Mouse (Mus musculus) adrenal gland, postnatal 36 days (tissue): ENCODE measurements around the gene Cox5a. TPM values are rescaled to one million over a fixed set of nuclear protein-coding genes. Genes with fewer than 3 reads are reported as not detected.

Source experiments
- DNase-seq, 2 experiments: peaks; one replicate each; pipeline ENCODE4 v3.0.0; 2021; ENCODE audit warnings: mixed read lengths in 1 of 2
- total RNA-seq, 2 experiments: library from RNA; stranded (reverse); gene quantifications; 2 replicates each; pipeline ENCODE4 v1.2.3; 2021

Cox5a gene
- total RNA-seq, 2 experiments from 2014 or later: 547 to 578 TPM

DNA sequence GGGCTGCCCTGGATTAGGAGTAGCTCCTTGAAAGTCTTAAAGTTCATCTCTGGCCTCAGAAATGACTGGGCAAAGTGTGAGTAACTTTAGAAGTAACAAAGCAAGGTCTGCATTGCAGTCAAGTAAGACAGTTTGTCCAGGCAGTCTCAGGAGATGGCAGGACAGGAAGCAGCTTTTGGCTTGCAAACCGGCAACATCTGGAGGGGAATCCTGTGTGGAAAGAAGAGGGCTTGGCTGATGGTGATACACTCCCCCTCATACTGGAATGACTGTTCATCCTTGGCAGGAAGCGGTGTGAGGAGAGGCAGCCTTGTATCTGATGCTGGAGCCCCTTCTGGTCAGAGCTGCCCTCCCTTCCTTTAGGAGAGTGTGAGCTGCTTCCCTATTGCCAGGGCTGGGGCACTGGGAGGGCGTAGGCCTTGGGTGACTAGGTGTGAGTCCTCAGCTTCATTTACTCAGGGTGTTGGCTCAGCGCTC is 41.9 kb downstream of the Cox5a start:
- DNase-seq: no peak

DNA sequence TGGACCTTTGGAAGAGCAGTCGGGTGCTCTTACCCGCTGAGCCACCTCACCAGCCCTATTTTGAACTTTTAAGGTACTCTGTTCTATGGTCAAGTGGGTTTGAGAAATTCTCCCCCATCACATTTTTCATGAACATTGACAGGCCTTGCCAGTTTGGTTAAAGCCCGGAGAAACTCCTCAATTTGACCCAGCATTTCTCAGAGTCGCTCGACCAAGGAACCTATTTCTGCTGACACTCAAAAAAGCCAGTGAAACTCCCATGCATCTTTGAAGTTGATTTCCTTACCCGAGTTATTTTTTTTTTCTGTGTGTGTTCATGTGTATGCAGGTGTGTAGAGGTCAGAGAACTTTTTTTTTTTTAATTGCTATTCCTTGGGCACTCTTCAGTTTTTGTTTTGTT is 43.5 kb downstream of the Cox5a start:
- DNase-seq: no peak

- no peak for DNase-seq
These were observed 44.7 kb downstream of the Cox5a start for GRCm38 (mm10) chr9:57565741-57566221.

GRCm38 (mm10) chr9:57566846-57567245 is 45.8 kb downstream of the Cox5a start:
- no peak for DNase-seq

GRCm38 (mm10) chr9:57568500-57568899 is 47.4 kb downstream of the Cox5a start:
- no peak for DNase-seq

- DNase-seq: no peak
These were observed 53.3 kb downstream of the Cox5a start for GRCm38 (mm10) chr9:57574397-57574796.

- no peak for DNase-seq
These were observed 54.5 kb downstream of the Cox5a start for GRCm38 (mm10) chr9:57575577-57575976.

DNA sequence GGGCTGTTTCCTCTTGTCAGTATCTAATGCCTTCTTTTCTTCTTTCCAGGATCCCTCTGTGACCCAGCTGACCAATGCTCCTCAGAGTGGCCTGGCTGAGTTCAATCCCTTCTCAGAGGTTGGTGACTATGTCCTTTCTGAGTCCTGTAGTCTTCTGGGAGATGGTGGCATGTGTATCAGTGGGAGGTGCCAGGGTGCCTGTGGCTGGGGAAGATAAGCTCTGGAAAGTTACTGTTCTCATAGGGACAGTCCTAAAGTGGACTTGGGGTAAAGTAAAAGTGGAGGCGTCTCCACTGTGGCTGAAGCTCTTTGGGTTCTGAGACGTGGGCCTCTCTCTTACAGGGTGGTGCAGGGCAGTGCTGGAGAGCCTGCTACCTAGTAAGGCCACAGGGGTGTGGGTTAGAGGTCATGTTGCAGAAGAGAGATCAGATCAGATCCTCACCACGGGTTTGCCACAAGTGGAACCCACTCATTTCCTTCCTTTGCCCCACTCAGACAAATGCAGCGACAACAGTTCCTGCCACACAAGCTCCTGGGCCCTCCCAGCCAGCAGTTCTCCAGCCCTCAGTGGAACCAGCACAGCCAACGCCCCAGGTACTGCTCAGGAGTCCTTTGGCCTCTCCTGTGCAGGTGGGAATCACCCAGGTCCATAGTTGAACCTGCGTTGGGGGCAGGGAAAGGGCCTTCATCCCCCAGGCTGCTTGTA is 56.2 kb downstream of the Cox5a start:
- DNase-seq: no peak

Other genes starting within 250 kb of the Cox5a start
- gene Ppcdc, start 81.2 kb upstream of the Cox5a start, total RNA-seq: 10 to 100 TPM; 14.0 to 19.4 TPM
- gene Scamp5, start 53.2 kb upstream of the Cox5a start, total RNA-seq: 10 to 100 TPM in 1 of 2 experiments, 1 to 10 TPM in 1; 8.4 to 12.3 TPM
- 1 to 10 TPM; 1.4 to 4.0 TPM for gene Rpp25, start 17.2 kb upstream of the Cox5a start, total RNA-seq
- gene Fam219b, start 16.3 kb downstream of the Cox5a start, total RNA-seq: 10 to 100 TPM; 25.2 to 26.3 TPM
- 10 to 100 TPM; 37.0 to 39.6 TPM for gene Mpi, start 31.5 kb downstream of the Cox5a start, total RNA-seq
- gene Scamp2, start 39.7 kb downstream of the Cox5a start, total RNA-seq: 10 to 100 TPM; 56.4 to 56.9 TPM
- gene Ulk3, start 68.2 kb downstream of the Cox5a start, total RNA-seq: 10 to 100 TPM; 12.6 to 14.3 TPM
- gene Cplx3, start 85.0 kb downstream of the Cox5a start, total RNA-seq: not detected
- gene Lman1l, start 99.5 kb downstream of the Cox5a start, total RNA-seq: not detected
- 10 to 100 TPM; 61.9 to 92.6 TPM for gene Csk, start 132.4 kb downstream of the Cox5a start, total RNA-seq
- gene Cyp1a2, start 162.4 kb downstream of the Cox5a start, total RNA-seq: under 1 TPM in 1 of 2 experiments, not detected in 1; 0.40 TPM
- gene Cyp1a1, start 166.7 kb downstream of the Cox5a start, total RNA-seq: under 1 TPM in 1 of 2 experiments, not detected in 1; 0.13 TPM
- gene Edc3, start 187.3 kb downstream of the Cox5a start, total RNA-seq: 1 to 10 TPM; 8.5 to 9.9 TPM
- 10 to 100 TPM; 60.4 to 72.2 TPM for gene Clk3, start 244.6 kb downstream of the Cox5a start, total RNA-seq